Mouse (Mus musculus) E14TG2a.4 (cell line): ENCODE data around the gene Scarb1.

Source experiments
- CTCF ChIP-seq: conservative IDR thresholded peaks from 2 replicates; pipeline ENCODE4 v1.5.1; 2014; ENCODE audit warnings: low read length
- NANOG ChIP-seq: IDR thresholded peaks from 2 replicates; pipeline ENCODE4 v1.6.1; 2014; ENCODE audit warnings: borderline replicate concordance, low read length, mixed read lengths

DNA sequence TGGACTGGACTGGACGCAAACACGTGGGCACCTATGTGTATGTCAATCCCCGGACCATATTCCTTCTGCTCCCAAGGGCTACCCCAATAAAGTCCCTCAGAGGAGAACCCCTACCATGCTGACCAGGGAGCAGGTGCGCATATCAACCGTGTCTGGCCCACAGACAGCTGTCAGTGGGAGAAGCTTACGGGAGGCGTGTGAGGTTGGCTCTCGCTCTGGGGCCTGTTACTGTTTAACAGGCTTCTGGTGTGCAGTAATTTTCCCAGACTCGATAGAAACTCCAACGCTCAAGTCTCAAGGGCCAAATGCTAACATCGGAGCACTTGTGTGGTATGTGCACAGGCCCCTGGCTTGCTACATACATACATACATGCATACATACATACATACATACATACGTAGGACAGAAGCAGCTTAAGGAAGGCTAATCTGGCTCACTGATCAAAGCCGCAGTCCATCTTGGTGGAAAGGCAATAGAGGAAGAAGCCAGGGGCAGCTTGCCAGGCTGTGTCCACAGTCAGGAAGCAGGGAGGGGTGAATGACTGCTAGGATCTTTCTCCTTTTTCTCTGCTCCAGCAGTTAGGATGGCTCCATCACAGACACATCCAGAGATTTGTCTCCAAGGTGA is 27.8 kb downstream of the Scarb1 start:
- no peak for TF ChIP-seq CTCF
- no peak for TF ChIP-seq NANOG
